Comparison of ENCODE assay signal across 31 mouse cellular contexts in the genomic region with DNA sequence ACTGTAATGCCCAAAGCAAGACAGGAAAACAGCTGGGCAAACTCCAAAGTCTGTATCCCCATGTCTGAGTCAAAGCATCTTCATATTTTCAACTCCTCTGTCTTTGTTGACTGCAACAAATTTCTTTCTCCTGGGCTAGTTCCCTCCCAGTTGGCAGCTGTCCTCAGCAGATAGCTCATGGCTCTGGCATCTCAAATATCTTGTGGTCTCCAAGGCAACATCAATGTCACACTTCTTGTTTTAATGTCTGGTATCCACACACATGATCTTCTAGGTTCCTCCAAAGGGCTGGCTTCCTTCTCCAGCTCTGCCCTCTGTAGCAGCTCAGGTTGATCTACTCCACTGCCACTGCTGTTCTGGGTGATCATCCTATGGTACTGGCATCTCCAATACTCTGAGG.
"Had no signal": no experiment of that assay in that cellular context is flagged by ENCODE, and none has a peak within 500 bp of the region (broad histone marks: within the 10 kb centered on the region; RNA-seq: fewer than 3 reads in every experiment).

No protein-coding gene starts in this region.

- H3K27me3 ChIP-seq: limb, embryonic 12.5 days; limb, embryonic 13.5 days; limb, embryonic 15.5 days; liver, embryonic 12.5 days; liver, embryonic 13.5 days; liver, embryonic 15.5 days; lung, embryonic 15.5 days; megakaryocyte, embryonic 14.5 days; midbrain, embryonic 12.5 days; midbrain, embryonic 13.5 days; midbrain, embryonic 15.5 days had no signal

- H3K9ac ChIP-seq: limb, embryonic 12.5 days; limb, embryonic 13.5 days; limb, embryonic 15.5 days; liver, embryonic 12.5 days; liver, embryonic 13.5 days; liver, embryonic 14.5 days; liver, embryonic 15.5 days; liver, postnatal 0 days; lung, embryonic 14.5 days; lung, embryonic 15.5 days; midbrain, embryonic 12.5 days; midbrain, embryonic 13.5 days; midbrain, embryonic 15.5 days had no signal

- H3K36me3 ChIP-seq: limb, embryonic 10.5 days; limb, embryonic 12.5 days; limb, embryonic 13.5 days; limb, embryonic 15.5 days; liver, embryonic 12.5 days; liver, embryonic 13.5 days; liver, embryonic 15.5 days; lung, embryonic 15.5 days; midbrain, embryonic 10.5 days; midbrain, embryonic 12.5 days; midbrain, embryonic 13.5 days; midbrain, embryonic 15.5 days had no signal

- ATAC-seq: liver, embryonic 12.5 days; liver, postnatal 0 days; lung, postnatal 0 days; midbrain, embryonic 13.5 days; midbrain, embryonic 15.5 days; midbrain, embryonic 16.5 days had no signal

- H3K4me1 ChIP-seq: limb, embryonic 10.5 days; limb, embryonic 12.5 days; limb, embryonic 13.5 days; limb, embryonic 15.5 days; liver, embryonic 12.5 days; liver, embryonic 13.5 days; liver, embryonic 15.5 days; lung, embryonic 15.5 days; megakaryocyte, embryonic 14.5 days; midbrain, embryonic 10.5 days; midbrain, embryonic 12.5 days; midbrain, embryonic 13.5 days; midbrain, embryonic 15.5 days had no signal

- H3K9me3 ChIP-seq: limb, embryonic 10.5 days; limb, embryonic 12.5 days; limb, embryonic 13.5 days; limb, embryonic 15.5 days; liver, embryonic 12.5 days; liver, embryonic 13.5 days; liver, embryonic 15.5 days; lung, embryonic 15.5 days; megakaryocyte, embryonic 14.5 days; midbrain, embryonic 10.5 days; midbrain, embryonic 12.5 days; midbrain, embryonic 13.5 days; midbrain, embryonic 15.5 days had no signal

- H3K27ac ChIP-seq: limb, embryonic 10.5 days; limb, embryonic 12.5 days; limb, embryonic 13.5 days; limb, embryonic 15.5 days; liver, embryonic 12.5 days; liver, embryonic 13.5 days; liver, embryonic 14.5 days; liver, embryonic 15.5 days; lung, embryonic 15.5 days; macrophage; midbrain, embryonic 10.5 days; midbrain, embryonic 12.5 days; midbrain, embryonic 13.5 days; midbrain, embryonic 15.5 days had no signal

- DNase-seq: left cerebral cortex, postnatal 4 days; liver; liver, embryonic 13.5 days; liver, postnatal 0 days; lung, adult 18-20 months; lung, adult 2 months; lung, embryonic 14.5 days; lung, postnatal 10 days; lung, postnatal 14 days; lung, postnatal 36 days; lung, postnatal 4 days; midbrain, embryonic 14.5 days had no signal

- H3K4me3 ChIP-seq: limb, embryonic 10.5 days; limb, embryonic 12.5 days; limb, embryonic 13.5 days; limb, embryonic 15.5 days; liver, embryonic 12.5 days; liver, embryonic 13.5 days; liver, embryonic 15.5 days; lung, embryonic 15.5 days; megakaryocyte, embryonic 14.5 days; midbrain, embryonic 10.5 days; midbrain, embryonic 12.5 days; midbrain, embryonic 13.5 days; midbrain, embryonic 15.5 days; myocyte had no signal

- H3K4me2 ChIP-seq: limb, embryonic 12.5 days; limb, embryonic 13.5 days; limb, embryonic 15.5 days; liver, embryonic 11.5 days; liver, embryonic 12.5 days; liver, embryonic 13.5 days; liver, embryonic 15.5 days; lung, embryonic 14.5 days; lung, embryonic 15.5 days; midbrain, embryonic 11.5 days; midbrain, embryonic 12.5 days; midbrain, embryonic 13.5 days; midbrain, embryonic 15.5 days had no signal
